Mouse (Mus musculus): Measurements from ENCODE around the gene Iqsec2.

DNA sequence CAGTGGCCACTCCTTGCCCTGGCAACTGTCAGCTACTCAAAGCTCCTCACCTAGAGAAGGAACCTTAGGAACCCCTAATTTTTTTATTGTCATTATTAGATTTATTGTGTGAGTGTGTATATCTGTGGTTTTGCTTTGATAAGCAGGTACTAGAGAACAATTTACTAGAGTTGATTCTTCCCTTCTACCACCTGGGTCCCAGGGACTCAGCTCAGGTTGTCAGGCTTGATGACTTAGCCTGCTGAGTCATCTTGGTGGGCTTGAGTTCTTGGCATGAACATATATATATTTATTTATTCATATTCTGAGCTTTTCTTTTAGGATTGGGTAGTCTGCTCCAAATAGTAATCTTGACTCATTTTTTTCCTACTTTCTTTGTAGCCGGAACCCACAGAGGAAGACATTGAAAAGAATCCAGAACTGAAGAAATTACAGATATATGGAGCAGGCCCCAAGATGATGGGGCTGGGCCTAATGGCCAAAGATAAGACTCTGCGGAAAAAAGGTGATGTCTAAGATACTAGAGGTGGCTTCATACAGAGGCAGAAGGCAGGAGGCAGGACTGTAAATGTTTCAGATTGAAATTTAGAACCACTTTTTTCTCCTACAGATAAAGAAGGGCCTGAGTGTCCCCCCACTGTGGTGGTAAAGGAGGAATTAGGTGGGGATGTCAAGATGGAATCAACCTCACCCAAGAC, 100.6 kb downstream of the Iqsec2 start:
- TF ChIP-seq CTCF (conservative IDR thresholded peaks at IDR 0.05; ENCODE audit: low read length) (no peak), POU5F1 (IDR thresholded peaks at IDR 0.05; ENCODE audit: borderline replicate concordance, low read length) (no peak), NANOG (IDR thresholded peaks at IDR 0.05; ENCODE audit: borderline replicate concordance, low read length) (no peak)
